Mouse (Mus musculus): ENCODE data around the gene Cracr2a. TPM values are rescaled to one million over a fixed set of nuclear protein-coding genes. Genes with fewer than 3 reads are reported as not detected.
"Not testable (repeated sequence)": the region's sequence is repeated elsewhere in the genome, so short reads cannot be mapped to it uniquely, and the experiment has no call there.

The Cracr2a gene
- 0.99 and 1.2 TPM in 2 replicates for polyA plus RNA-seq (2014; fragmentation: Nextera tagmentation; extraction: Ambion mirVana)

DNA sequence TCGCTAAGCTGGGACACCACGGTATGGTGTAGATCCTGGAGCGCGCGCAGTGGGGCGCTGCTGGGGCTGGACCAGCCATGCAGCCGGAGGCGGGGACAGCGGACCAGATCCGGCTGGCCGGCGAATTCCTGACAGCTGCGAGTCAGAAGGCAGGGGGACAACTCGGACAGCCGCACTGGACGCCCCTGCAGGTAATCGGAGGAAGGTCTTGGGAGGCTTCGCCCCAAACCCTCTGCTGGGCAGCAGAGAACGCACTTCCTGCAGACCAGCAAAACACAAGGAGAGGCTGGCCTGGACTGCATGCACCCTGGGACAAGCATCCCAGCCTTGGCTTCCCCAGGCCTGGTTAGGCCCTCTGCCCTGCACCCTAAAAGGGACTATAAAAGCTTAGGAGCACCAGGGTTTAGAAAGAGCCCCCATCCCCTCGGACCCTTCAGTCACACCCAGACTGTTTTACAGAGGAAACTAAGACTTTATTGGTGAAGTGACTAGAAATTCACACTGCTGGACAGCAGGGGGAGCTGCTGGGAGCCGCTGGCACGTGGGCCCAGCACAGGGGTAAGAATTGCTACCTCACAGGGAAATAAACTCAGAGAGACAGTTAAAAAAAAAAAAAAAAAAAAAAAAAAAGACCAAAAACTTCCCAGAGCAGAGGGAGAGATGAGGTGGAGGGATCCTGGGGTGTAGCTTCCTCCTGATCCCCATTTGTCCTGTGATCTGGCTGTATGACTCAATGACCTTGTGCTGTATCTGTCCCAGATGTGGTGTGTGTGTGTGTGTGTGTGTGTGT, at the start of gene Cracr2a:
Gene Cracr2a (plus strand): TSS at position 108 of the 790 bp plus-strand sequence.
- peak; percentile 90 for ATAC-seq (replicated peaks; ENCODE audit: low FRiP score)
- DNase-seq (ENCODE audit: low spot score) = peak; percentile 87
- Histone ChIP-seq H3K9ac (ENCODE audit: low read length) (peak within 1 kb of the TSS; percentile 48), H3K4me3 (ENCODE audit: low read depth, low read length) (peak within 1 kb of the TSS; percentile 37), H3K4me2 (ENCODE audit: low read depth, low read length, severe bottlenecking) (peak within 1 kb of the TSS; percentile 78), H3K9me3 (ENCODE audit: control insufficient read depth, low read length) (no peaks in the 10 kb centered on the region), H3K4me1 (replicated peaks; ENCODE audit: control insufficient read depth, insufficient read depth, low read length) (peaks cover 4% of the 10 kb centered on the region; the same call in 1 of the 2 replicates), H3K27me3 (ENCODE audit: control insufficient read depth, insufficient read depth, low read length) (no peaks in the 10 kb centered on the region), H3K27ac (ENCODE audit: low read depth, low read length) (no peak within 1 kb of the TSS), H3K36me3 (ENCODE audit: control insufficient read depth, insufficient read depth, low read length) (no peaks in the 10 kb centered on the region)
- 0% methylated on average over 22 of the region's 22 CpGs for WGBS

DNA sequence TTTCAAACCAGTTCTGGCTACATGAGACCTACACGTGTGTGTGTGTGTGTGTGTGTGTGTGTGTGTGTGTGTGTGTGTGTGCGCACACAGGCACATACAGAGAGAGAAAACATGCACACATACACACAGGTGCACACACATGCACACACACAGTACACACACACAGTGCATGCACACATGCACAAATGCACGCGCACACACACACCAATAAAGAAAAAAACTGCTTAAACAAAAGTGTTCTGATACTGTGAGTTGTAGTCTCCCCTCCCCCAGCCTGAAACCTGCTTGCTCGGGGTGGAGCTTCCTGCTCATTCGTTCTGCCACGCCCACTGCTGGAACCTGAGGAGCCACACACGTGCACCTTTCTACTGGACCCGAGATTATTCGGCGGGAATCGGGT, 47.4 kb upstream of the Cracr2a start:
- WGBS = 86% methylated on average over 5 of the region's 12 CpGs
- not testable (repeated sequence) for H3K27ac ChIP-seq (ENCODE audit: low read depth, low read length); H3K36me3 ChIP-seq (ENCODE audit: control insufficient read depth, insufficient read depth, low read length); H3K4me3 ChIP-seq (ENCODE audit: low read depth, low read length); H3K4me2 ChIP-seq (ENCODE audit: low read depth, low read length, severe bottlenecking); ATAC-seq (replicated peaks; ENCODE audit: low FRiP score); H3K9ac ChIP-seq (ENCODE audit: low read length); H3K27me3 ChIP-seq (ENCODE audit: control insufficient read depth, insufficient read depth, low read length); H3K9me3 ChIP-seq (ENCODE audit: control insufficient read depth, low read length); DNase-seq (ENCODE audit: low spot score); H3K4me1 ChIP-seq (replicated peaks; ENCODE audit: control insufficient read depth, insufficient read depth, low read length)

DNA sequence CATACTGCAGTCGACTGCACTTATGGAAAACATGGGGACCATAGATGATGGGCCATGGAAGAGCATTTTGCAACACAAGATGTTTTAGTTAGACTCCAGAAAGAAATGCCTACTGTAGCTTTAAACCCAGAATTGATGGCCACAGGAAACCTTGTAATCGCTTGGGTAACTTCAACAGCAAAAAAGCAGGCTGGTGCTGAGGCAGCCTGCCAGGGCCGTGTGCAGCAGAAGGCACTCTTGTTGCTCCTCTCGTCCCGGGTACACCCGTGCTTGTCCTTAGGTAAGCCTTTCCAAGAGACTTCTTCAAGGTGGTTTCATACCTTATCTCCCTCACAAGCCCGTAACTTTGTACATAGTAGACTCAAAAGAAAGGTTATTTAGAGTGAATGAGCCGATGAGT, 40.0 kb upstream of the Cracr2a start:
- Histone ChIP-seq H3K4me1 (replicated peaks; ENCODE audit: control insufficient read depth, insufficient read depth, low read length) (no peaks in the 10 kb centered on the region), H3K27ac (ENCODE audit: low read depth, low read length) (no peak overlapping the region), H3K9me3 (ENCODE audit: control insufficient read depth, low read length) (no peaks in the 10 kb centered on the region), H3K27me3 (ENCODE audit: control insufficient read depth, insufficient read depth, low read length) (no peaks in the 10 kb centered on the region; the same call in 1 of the 2 replicates), H3K9ac (ENCODE audit: low read length) (no peak overlapping the region), H3K4me2 (ENCODE audit: low read depth, low read length, severe bottlenecking) (no peak overlapping the region), H3K36me3 (ENCODE audit: control insufficient read depth, insufficient read depth, low read length) (no peaks in the 10 kb centered on the region), H3K4me3 (ENCODE audit: low read depth, low read length) (no peak overlapping the region)
- DNase-seq (ENCODE audit: low spot score) = no peak
- no peak for ATAC-seq (replicated peaks; ENCODE audit: low FRiP score)
- 81% methylated on average over 8 of the region's 8 CpGs for WGBS

DNA sequence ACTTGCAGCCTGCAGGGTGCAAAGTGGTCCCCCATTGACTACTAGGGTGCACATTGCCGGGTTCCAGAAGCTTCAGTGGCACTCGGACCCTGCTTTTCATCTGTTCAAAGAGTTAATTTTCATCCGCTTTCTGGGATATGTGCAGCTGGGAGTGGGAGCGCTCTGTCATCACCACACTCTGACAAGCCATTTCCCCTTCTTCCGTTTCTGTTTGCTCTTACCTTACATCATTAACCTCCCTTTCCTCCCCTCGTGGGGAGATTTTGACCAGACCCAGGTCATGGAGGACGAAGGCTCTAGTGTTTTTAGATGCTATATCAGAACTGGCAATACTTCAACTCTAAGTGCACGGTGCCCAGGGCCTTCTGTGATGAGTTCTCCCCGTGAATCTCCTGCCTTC, 38.8 kb upstream of the Cracr2a start:
- Histone ChIP-seq H3K4me3 (ENCODE audit: low read depth, low read length) (no peak overlapping the region), H3K4me1 (replicated peaks; ENCODE audit: control insufficient read depth, insufficient read depth, low read length) (no peaks in the 10 kb centered on the region), H3K36me3 (ENCODE audit: control insufficient read depth, insufficient read depth, low read length) (no peaks in the 10 kb centered on the region), H3K27me3 (ENCODE audit: control insufficient read depth, insufficient read depth, low read length) (no peaks in the 10 kb centered on the region; the same call in 1 of the 2 replicates), H3K27ac (ENCODE audit: low read depth, low read length) (no peak overlapping the region), H3K9me3 (ENCODE audit: control insufficient read depth, low read length) (no peaks in the 10 kb centered on the region), H3K4me2 (ENCODE audit: low read depth, low read length, severe bottlenecking) (no peak overlapping the region), H3K9ac (ENCODE audit: low read length) (no peak overlapping the region)
- WGBS = 82% methylated on average over 9 of the region's 9 CpGs
- DNase-seq (ENCODE audit: low spot score) (no peak), ATAC-seq (replicated peaks; ENCODE audit: low FRiP score) (no peak)

GRCm38 (mm10) chr6:127524442-127524841, 36.7 kb upstream of the Cracr2a start:
- DNase-seq (ENCODE audit: low spot score) (peak; percentile 83), ATAC-seq (replicated peaks; ENCODE audit: low FRiP score) (no peak)
- no peak overlapping the region for H3K4me3 ChIP-seq (ENCODE audit: low read depth, low read length)
- H3K9ac ChIP-seq (ENCODE audit: low read length) = no peak overlapping the region
- no peaks in the 10 kb centered on the region for H3K4me1 ChIP-seq (replicated peaks; ENCODE audit: control insufficient read depth, insufficient read depth, low read length)
- 37% methylated on average over 8 of the region's 8 CpGs for WGBS
- no peaks in the 10 kb centered on the region for H3K36me3 ChIP-seq (ENCODE audit: control insufficient read depth, insufficient read depth, low read length)
- no peaks in the 10 kb centered on the region; the same call in 1 of the 2 replicates for H3K27me3 ChIP-seq (ENCODE audit: control insufficient read depth, insufficient read depth, low read length)
- H3K4me2 ChIP-seq (ENCODE audit: low read depth, low read length, severe bottlenecking) = no peak overlapping the region
- H3K27ac ChIP-seq (ENCODE audit: low read depth, low read length) = no peak overlapping the region
- H3K9me3 ChIP-seq (ENCODE audit: control insufficient read depth, low read length) = no peaks in the 10 kb centered on the region

DNA sequence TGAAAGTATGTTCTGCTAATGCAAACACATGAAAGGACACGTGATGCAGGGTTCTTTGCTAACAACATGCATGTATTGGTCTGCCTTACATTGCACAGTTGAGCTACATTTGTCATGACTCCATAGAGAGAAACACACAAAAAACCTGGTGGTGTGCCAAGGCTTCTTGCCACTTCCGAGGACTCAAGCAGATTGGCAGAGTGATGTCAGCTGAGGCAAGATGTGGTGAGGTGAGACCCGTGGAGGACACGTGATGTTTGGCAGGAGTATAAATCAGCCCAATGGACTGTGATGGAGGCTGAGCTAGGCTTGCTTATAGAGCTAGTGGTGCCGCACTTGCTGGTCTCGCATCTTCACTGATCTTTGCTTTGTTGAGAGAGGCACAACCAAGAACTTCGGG, 32.5 kb upstream of the Cracr2a start:
- WGBS = 85% methylated on average over 7 of the region's 7 CpGs
- Histone ChIP-seq H3K27ac (ENCODE audit: low read depth, low read length) (no peak overlapping the region), H3K4me1 (replicated peaks; ENCODE audit: control insufficient read depth, insufficient read depth, low read length) (no peaks in the 10 kb centered on the region), H3K9ac (ENCODE audit: low read length) (no peak overlapping the region), H3K4me3 (ENCODE audit: low read depth, low read length) (no peak overlapping the region), H3K4me2 (ENCODE audit: low read depth, low read length, severe bottlenecking) (no peak overlapping the region), H3K9me3 (ENCODE audit: control insufficient read depth, low read length) (no peaks in the 10 kb centered on the region), H3K36me3 (ENCODE audit: control insufficient read depth, insufficient read depth, low read length) (no peaks in the 10 kb centered on the region), H3K27me3 (ENCODE audit: control insufficient read depth, insufficient read depth, low read length) (no peaks in the 10 kb centered on the region)
- ATAC-seq (replicated peaks; ENCODE audit: low FRiP score) (no peak), DNase-seq (ENCODE audit: low spot score) (no peak)

- ATAC-seq (replicated peaks; ENCODE audit: low FRiP score) (no peak), DNase-seq (ENCODE audit: low spot score) (no peak)
- Histone ChIP-seq H3K9me3 (ENCODE audit: control insufficient read depth, low read length) (no peaks in the 10 kb centered on the region), H3K4me2 (ENCODE audit: low read depth, low read length, severe bottlenecking) (no peak overlapping the region), H3K36me3 (ENCODE audit: control insufficient read depth, insufficient read depth, low read length) (no peaks in the 10 kb centered on the region), H3K27me3 (ENCODE audit: control insufficient read depth, insufficient read depth, low read length) (no peaks in the 10 kb centered on the region), H3K4me1 (replicated peaks; ENCODE audit: control insufficient read depth, insufficient read depth, low read length) (no peaks in the 10 kb centered on the region), H3K4me3 (ENCODE audit: low read depth, low read length) (no peak overlapping the region), H3K27ac (ENCODE audit: low read depth, low read length) (no peak overlapping the region), H3K9ac (ENCODE audit: low read length) (no peak overlapping the region)
- WGBS = 88% methylated on average over 2 of the region's 2 CpGs
Observed at GRCm38 (mm10) chr6:127529451-127529850, 31.7 kb upstream of the Cracr2a start.

- Histone ChIP-seq H3K9me3 (ENCODE audit: control insufficient read depth, low read length) (no peaks in the 10 kb centered on the region), H3K4me1 (replicated peaks; ENCODE audit: control insufficient read depth, insufficient read depth, low read length) (no peaks in the 10 kb centered on the region), H3K27me3 (ENCODE audit: control insufficient read depth, insufficient read depth, low read length) (no peaks in the 10 kb centered on the region), H3K4me2 (ENCODE audit: low read depth, low read length, severe bottlenecking) (no peak overlapping the region), H3K9ac (ENCODE audit: low read length) (no peak overlapping the region), H3K36me3 (ENCODE audit: control insufficient read depth, insufficient read depth, low read length) (no peaks in the 10 kb centered on the region), H3K27ac (ENCODE audit: low read depth, low read length) (no peak overlapping the region), H3K4me3 (ENCODE audit: low read depth, low read length) (no peak overlapping the region)
- ATAC-seq (replicated peaks; ENCODE audit: low FRiP score) (no peak), DNase-seq (ENCODE audit: low spot score) (no peak)
- 80% methylated on average over 3 of the region's 3 CpGs for WGBS
Observed at GRCm38 (mm10) chr6:127530206-127530605, 30.9 kb upstream of the Cracr2a start.
